Mouse (Mus musculus) embryonic stem cell, embryonic (primary cell): ENCODE data around the gene Gcsam.

Experiments used
- CTCF ChIA-PET, 4 experiments: fragments of 300-600 bp in 2 of 4; fragments of 350-600 bp in 2 of 4; sonication (Branson Sonifier 250); formaldehyde crosslinking; loops; one replicate each; lab custom pipeline; 2022; ENCODE audit warnings: inconsistent platforms in 2 of 4; lab: Charles Lee
- POLR2A ChIA-PET, 4 experiments: fragments of 300-600 bp in 2 of 4; fragments of 350-600 bp in 2 of 4; sonication (Branson Sonifier 250); formaldehyde crosslinking; loops; one replicate each; lab custom pipeline; 2022; ENCODE audit warnings: antibody characterized with exemption in 4 of 4, inconsistent platforms in 1 of 4; lab: Charles Lee

Gcsam gene

DNA sequence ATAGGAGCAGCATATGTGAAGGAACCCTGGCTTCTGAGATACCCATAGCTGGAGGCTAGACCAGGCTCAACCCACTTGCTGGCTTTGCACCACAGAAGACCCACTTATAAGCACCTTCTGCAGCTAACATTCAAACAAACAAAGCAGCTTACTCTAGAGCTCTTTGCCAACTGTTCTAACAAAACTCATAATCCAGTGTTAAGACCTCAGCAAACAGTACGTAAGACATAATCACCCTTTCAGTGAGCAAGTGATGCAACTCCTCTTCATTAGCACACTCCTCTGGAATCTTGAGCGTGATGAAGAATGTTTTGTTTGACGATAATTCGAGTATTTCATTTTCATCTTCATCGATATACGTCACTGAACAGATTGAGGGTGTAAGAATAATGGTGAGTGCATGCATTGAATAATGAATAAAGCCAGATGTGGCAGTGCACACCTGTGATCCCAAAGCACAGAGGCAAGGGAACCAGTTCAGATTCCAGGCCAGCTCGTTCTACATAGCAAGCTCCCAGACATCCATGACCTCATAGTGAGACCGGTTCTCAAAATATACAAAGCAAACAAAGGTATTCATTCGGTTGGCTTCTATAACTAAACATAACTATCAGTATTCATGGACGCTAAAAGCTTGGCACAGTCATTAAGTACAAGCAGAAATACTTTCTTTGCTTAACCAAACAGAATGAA lies 30.0 kb downstream of the Gcsam start:
- POLR2A ChIA-PET, result no interaction called here
- CTCF ChIA-PET, result no interaction called here

DNA sequence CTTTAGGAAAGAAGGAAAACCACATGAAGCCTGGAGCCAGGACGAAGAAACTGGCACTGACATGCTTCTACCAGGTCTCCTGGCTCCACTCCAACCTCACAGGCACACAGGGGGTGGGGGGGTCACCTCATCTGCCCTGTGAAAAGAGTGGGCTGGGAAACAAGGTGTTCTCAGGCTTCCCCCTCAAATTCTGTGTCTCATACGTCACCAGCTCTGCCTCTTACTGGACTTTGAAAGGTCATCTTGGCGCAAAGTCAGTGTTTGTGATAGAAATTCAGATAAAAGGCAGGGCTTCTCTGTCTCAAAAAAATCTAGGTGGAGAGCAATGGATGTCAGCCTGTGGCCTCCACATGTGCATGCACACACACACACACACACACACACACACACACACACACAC lies 31.1 kb downstream of the Gcsam start:
- ChIA-PET CTCF (no interaction called here), POLR2A (no interaction called here)

DNA sequence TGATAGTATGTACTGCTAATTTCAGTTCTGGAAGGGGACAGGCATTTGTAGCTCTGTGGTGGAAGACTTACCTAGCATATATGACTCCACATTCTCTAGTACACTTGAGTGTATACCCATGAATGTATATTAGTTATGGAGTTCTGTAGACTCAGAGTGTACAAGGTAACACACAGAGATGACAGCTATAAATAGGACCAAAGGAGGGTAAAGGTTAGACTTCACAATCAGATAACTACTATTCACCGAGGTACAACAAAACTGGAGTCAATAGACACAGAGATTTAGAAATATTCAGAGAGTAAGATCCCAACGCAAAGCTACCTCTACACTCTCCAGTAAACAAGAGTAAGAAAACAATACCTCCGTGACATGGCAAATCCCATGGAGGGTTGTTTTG lies 33.8 kb downstream of the Gcsam start:
- POLR2A ChIA-PET, result interaction anchor here in 2 of 4 experiments (0.6 to 0.8 kb wide), 2 partner anchors 10 to 117 kb away, joined by 3 to 6 read pairs; partner anchors contain the start of gene BC016579 (in 1 of the 2)
- CTCF ChIA-PET, result interaction anchor here in 1 of 4 experiments (0.7 kb wide), 1 partner anchor 14 kb away, joined by 4 read pairs; no protein-coding TSS in a partner anchor

DNA sequence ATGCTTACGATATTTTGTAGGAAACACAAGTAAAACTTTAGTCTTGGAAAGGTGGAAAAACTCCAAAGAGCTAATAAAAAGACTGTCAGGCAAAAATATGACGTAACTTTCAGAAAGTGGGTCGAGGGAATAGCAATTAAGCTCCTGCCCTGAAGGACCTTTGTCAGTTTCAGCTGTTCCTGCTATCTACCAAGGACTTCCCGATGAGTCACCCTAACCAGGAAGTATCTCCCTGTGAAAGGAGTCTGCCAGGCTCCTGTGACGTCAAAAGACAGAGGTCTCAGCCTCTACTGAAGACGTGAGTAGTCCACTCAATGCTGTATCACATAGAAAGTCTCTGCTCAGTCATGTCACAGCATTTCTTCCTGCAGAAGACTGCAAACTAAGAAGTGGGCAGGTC lies 34.2 kb downstream of the Gcsam start:
- ChIA-PET CTCF (interaction anchor here in 2 of 4 experiments (0.6 to 0.7 kb wide), 2 partner anchors 14 to 109 kb away, joined by 3 to 4 read pairs; no protein-coding TSS in a partner anchor), POLR2A (interaction anchor here in 1 of 4 experiments (0.8 kb wide), 1 partner anchor 9 kb away, joined by 3 read pairs; the partner anchor contains the start of gene BC016579)

DNA sequence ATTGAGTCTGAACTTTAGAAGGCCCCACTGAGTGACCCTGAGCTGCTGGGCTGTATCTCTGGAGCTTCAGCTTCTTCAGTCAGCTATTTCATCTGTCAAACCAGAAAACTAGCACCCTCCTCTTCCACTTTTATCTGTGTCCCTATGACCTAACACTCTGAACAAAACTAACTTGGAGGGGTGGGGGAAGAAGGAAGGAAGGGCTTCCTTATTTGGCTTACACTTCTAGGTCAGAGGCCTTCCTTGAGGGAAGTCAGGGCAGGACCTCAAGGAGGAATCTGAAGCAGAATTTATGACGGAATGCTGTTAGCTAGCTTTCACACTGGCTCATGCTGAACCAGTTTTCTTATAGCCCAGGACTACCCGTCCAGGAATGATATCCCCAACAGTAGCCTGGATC lies 41.3 kb downstream of the Gcsam start:
- ChIA-PET CTCF (no interaction called here), POLR2A (no interaction called here)

DNA sequence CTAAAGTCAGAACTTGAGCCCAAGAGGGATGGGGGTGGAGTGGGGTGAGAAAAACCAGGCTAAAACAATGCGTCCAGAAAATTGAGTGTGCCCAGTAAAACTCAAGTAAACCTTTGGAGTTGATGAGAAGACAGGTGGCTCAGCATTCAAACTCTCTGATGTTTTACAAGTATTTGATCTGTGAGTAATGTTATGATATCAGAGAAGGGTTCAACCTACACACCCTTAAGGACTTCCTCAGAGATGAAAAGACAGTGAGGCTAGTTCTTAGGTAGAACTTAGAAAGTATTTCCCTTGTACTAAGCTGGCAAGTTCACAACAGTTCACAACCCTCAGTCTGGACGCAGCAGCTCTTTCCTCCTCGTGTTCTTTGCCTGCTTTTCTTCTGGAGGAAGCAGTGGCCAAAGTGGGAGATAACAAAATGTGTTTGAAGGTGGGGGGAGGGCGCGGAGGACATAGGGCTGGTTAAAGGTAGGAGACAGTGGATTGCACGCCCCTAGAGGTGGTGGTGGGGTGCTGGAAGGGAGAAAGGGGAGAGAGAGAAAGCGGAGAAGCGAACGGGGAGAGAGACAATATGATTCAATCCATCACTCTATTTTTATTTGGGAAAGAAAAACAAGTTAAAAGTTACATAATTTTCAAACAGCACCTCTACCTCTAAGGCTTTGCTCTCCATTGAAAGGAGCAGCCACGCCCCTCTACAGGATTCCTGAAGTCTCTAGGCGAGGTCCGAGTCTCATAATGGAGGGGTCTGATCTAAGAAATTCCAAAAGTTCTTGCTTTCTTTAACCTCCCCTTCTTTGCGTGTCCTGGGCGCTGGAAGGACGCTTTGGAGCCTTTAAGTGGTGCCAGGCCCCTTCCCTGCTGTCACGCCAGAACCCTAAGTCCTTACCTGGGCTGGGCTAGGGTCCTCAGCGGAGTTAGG lies 43.1 kb downstream of the Gcsam start:
- ChIA-PET CTCF (interaction anchor here in 2 of 4 experiments (0.5 to 1.6 kb wide), 2 partner anchors 23 to 74 kb away, joined by 3 to 13 read pairs; no protein-coding TSS in a partner anchor), POLR2A (interaction anchor here in 1 of 4 experiments (0.9 to 1.1 kb wide), 3 partner anchors 9 to 458 kb away, joined by 3 read pairs; no protein-coding TSS in a partner anchor)

DNA sequence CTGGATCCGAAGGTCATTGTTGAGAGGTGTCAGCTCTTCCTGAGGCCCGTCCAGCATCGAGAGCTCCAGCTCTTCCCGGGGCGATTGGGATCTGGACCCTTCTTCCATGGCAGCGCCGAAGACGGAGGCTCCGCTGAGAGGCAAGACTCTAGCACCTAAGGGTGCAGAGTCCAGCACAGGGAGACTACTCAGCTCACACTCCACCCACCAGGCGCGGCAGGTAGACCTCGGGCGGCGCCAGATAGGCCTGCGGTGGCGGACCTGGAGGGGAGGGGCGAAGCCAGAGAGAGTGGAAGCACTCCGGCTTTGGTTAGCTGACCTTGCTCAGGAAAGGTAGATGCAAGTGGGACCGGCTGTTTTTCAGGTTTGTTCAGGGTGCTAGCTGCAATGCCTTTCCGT lies 43.8 kb downstream of the Gcsam start, which contains the start of gene BC016579:
Gene BC016579 (minus strand): TSS at position 135 of the 399 bp plus-strand sequence.
- POLR2A ChIA-PET, result interaction anchor here in 1 of 4 experiments (0.9 to 1.1 kb wide), 2 partner anchors 10 to 459 kb away, joined by 3 read pairs; no protein-coding TSS in a partner anchor
- CTCF ChIA-PET, result interaction anchor here in 3 of 4 experiments (0.5 to 1.6 kb wide), 3 partner anchors 24 to 1129 kb away, joined by 3 to 13 read pairs (median 5); no protein-coding TSS in a partner anchor

DNA sequence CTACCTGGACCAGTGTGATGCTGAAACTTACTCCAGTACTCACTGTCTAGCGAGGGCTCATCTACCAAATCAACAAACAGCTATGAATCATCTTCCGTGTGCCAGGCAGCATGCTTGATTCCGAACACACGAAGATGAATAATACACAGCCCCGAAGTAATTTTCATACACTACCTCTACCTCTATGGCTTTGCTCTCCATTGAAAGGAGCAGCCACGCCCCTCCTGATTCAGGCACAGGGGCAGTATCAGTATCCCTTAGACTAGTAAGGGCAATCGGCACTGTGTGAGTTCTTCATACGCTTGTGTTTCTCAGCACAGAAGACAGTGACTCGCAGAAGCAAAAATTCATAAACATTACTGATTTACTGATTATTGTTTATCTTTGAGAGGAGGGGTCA lies 44.3 kb downstream of the Gcsam start:
- ChIA-PET CTCF (interaction anchor here in 1 of 4 experiments (0.6 kb wide), 1 partner anchor 1130 kb away, joined by 5 read pairs; no protein-coding TSS in a partner anchor), POLR2A (interaction anchor here in 1 of 4 experiments (0.9 to 1.1 kb wide), 2 partner anchors 10 to 459 kb away, joined by 3 read pairs; no protein-coding TSS in a partner anchor)

DNA sequence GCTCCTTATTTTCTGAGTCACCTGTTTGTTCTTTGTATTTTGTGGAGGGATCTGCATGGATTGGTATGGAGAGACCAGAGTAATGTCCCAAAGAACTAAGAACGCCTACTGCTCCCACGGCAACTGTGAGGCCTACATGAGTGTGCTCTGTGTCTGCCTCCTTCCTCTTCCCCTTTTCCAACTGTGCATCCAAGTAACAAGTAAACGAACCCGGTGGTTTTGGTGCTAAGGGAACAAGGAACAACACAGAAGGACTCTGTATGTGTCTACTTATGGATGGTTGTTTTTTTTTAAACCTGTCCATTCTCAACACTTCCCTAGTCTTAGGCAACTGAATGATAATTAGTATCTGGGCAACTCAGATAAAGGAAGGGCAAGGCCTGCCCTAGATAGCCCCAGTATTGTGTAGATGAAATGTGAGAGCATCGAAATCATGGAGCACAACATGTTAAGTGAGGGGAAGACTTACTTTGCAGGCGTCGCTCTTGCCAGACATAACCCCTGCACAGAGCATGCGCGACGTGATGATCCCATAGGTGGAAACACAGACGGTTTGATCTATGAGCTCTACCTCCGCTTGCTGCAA lies 47.5 kb downstream of the Gcsam start:
- POLR2A ChIA-PET, result no interaction called here

DNA sequence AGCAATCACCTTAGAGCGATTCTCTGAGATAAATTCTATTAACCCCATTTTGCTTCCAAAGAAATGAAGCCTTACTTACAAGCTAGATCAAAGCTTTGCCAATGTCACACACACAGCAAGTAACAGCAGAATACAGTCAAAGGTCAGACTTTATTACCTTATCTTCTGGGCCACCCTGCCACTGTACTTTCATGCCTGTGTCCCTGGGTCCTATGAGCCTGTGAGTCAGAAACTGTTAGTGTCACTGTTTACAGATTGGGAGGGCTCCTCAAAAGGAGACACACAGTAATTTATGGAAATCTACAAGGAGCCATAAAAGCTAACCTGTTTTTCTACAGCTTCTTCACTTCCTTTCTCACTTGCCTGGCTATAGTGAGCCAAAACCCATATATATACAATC lies 48.1 kb downstream of the Gcsam start:
- ChIA-PET CTCF (no interaction called here), POLR2A (no interaction called here)

More for the DNA sequence above, 47.5 kb downstream of the Gcsam start:
- CTCF ChIA-PET, result no interaction called here

DNA sequence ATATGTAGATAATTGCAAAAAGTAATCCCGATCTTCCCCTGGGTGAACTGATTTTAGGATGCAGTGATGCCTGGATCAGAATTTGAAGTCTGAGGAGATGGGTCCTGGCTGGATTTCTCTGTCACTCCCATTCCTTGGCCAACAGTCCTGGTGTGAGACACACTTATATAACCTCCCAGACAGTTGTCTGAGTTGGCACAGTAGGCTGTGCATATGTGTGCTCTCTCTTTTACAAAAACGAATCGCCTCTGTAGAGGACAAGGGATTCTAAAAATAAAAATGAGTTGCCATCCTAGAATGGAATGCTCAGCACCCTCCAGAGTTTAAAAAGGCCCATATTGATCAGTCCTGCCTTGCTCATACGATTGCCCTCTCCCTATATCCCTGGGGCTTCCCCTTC lies 49.4 kb downstream of the Gcsam start:
- ChIA-PET POLR2A (no interaction called here), CTCF (no interaction called here)

DNA sequence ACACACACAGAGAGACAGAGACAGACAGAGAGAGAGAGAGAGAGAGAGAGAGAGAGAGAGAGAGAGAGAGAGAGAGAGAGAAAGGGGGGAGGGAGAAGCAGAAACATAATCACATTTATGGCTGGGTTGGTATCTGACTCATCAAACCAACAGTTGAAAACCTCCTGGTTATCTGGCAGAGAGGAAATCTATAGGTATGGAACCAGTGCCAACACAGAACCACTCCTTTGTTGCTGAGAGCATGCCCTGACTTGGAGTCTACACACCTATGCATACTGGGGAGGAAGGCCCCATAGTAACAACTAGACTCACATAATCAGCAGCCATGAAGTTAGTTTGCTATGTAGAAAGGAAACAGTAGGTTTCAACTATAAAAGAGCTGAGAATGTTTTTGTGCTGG lies 52.2 kb downstream of the Gcsam start:
- POLR2A ChIA-PET, result no interaction called here

DNA sequence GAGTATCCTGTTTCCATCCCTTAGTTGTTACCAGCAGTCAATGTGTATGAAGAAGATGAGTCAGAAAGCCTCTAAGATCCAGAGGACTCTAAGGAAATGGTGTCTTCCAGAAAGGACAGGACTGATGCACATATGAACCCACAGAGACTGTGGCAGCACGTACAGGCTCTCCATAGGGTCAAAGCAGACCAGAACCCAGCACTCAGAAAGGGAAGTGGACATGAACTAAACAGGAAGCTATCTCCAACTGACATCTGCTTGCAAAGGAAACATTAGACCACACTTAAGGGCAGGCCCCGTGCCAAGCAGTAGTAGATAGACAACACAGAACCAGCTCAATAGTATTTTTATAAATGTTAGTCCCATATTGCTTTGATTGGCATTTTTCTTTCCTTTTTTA lies 56.0 kb downstream of the Gcsam start:
- ChIA-PET CTCF (no interaction called here), POLR2A (interaction anchor here in 1 of 4 experiments (0.8 kb wide), 1 partner anchor 25 kb away, joined by 4 read pairs; no protein-coding TSS in a partner anchor)

More for the DNA sequence above, 52.2 kb downstream of the Gcsam start:
- CTCF ChIA-PET, result no interaction called here

DNA sequence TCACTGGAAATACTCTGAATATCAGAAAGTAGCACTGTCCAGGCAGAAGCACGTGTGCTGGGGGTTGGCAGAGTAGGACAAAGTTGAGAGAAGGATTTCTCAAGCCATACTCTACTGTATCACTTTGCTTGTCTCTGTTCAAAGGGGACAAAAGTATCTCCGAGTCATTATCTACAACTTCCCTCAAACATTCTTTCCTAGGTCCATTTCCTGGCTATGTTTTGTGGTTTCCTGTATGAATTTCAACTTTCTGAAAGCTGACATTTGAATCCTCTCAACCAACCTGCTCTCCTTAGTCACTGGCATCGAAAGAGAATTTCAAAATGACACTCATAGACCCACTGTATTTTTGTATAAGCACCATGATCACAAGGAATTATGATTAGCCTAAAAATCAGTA lies 58.0 kb downstream of the Gcsam start:
- CTCF ChIA-PET, result no interaction called here
- POLR2A ChIA-PET, result no interaction called here

DNA sequence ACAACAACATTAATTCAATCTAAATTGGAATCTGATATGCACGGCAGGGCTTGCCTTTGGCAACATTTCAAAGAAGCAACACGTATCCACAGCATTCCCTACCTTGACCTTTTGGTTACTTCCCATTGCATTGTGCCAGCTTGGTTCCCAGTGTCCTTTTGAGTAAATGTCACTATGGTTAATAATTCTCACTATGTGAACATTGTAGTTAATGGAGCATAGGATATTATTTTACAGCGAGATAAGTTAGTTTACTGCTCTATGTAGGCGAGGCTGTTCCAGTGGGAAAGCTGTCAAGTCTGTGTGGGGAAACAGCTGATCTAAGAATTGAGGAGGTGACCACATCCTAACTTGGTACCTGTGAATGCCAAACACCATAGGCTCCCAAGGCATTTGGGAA lies 59.8 kb downstream of the Gcsam start:
- CTCF ChIA-PET, result no interaction called here
- POLR2A ChIA-PET, result no interaction called here
